Mouse (Mus musculus) MEL (cell line): Measurements from ENCODE around the gene Necab2.

Experiments
- CTCF ChIP-seq, 3 experiments: IDR thresholded peaks in 2 of 3; conservative IDR thresholded peaks in 1 of 3; 2 replicates each; pipeline ENCODE4 v1.5.1; 2011 to 2012; ENCODE audit warnings: low read length in 3 of 3, low read depth in 2 of 3, mild to moderate bottlenecking in 2 of 3, improper control_type of control experiment in 1 of 3, inconsistent platforms in 1 of 3, mixed read lengths in 1 of 3, moderate library complexity in 1 of 3; ENCODE audit not compliant: control insufficient read depth in 1 of 3, insufficient read depth in 1 of 3, poor library complexity in 1 of 3, severe bottlenecking in 1 of 3
- E2F4 ChIP-seq: IDR thresholded peaks from 2 replicates; pipeline ENCODE4 v1.6.1; 2011; ENCODE audit warnings: low read depth, low read length, improper control_type of control experiment, borderline replicate concordance
- ETS1 ChIP-seq: IDR thresholded peaks from 2 replicates; pipeline ENCODE4 v1.6.1; 2012; ENCODE audit warnings: low read depth, mild to moderate bottlenecking, inconsistent platforms, low read length, improper control_type of control experiment, moderate library complexity
- GATA1 ChIP-seq: IDR thresholded peaks from 2 replicates; pipeline ENCODE4 v1.6.1; 2011; ENCODE audit warnings: low read depth, low read length, improper control_type of control experiment
- MAFK ChIP-seq: IDR thresholded peaks from 2 replicates; pipeline ENCODE4 v1.6.1; 2011; ENCODE audit warnings: low read depth, mild to moderate bottlenecking, low read length, improper control_type of control experiment, borderline replicate concordance
- MAX ChIP-seq: IDR thresholded peaks from 2 replicates; pipeline ENCODE4 v1.6.1; 2011; ENCODE audit warnings: low read length, improper control_type of control experiment
- MEF2A ChIP-seq: IDR thresholded peaks from 2 replicates; pipeline ENCODE4 v1.6.1; 2014; ENCODE audit warnings: low read depth, mild to moderate bottlenecking, inconsistent platforms, low read length, improper control_type of control experiment; ENCODE audit not compliant: poor library complexity, insufficient replicate concordance, severe bottlenecking; ENCODE audit errors: extremely low read depth
- POLR2A ChIP-seq, 2 experiments: IDR thresholded peaks; 2 replicates each; pipeline ENCODE4 v1.6.1; 2011 to 2012; ENCODE audit warnings: low read length in 2 of 2, mild to moderate bottlenecking in 2 of 2, control low read depth in 1 of 2, improper control_type of control experiment in 1 of 2, low read depth in 1 of 2, moderate library complexity in 1 of 2; ENCODE audit not compliant: control insufficient read depth in 1 of 2, insufficient read depth in 1 of 2, poor library complexity in 1 of 2
- POLR2AphosphoS5 ChIP-seq: IDR thresholded peaks from 2 replicates; pipeline ENCODE4 v1.6.1; 2012; ENCODE audit warnings: low read depth, borderline replicate concordance, mild to moderate bottlenecking, inconsistent platforms, low read length, moderate library complexity, mixed read lengths
- RAD21 ChIP-seq: IDR thresholded peaks from 2 replicates; pipeline ENCODE4 v1.6.1; 2011; ENCODE audit warnings: mild to moderate bottlenecking, low read depth, low read length, improper control_type of control experiment
- RCOR1 ChIP-seq: IDR thresholded peaks from 2 replicates; pipeline ENCODE4 v1.6.1; 2012; ENCODE audit warnings: low read depth, mild to moderate bottlenecking, inconsistent platforms, low read length, improper control_type of control experiment
- ZC3H11A ChIP-seq: IDR thresholded peaks from 2 replicates; pipeline ENCODE4 v1.6.1; 2012; ENCODE audit warnings: low read depth, mild to moderate bottlenecking, inconsistent platforms, low read length, improper control_type of control experiment
- ZNF384 ChIP-seq: IDR thresholded peaks from 2 replicates; pipeline ENCODE4 v1.6.1; 2012; ENCODE audit warnings: low read depth, mild to moderate bottlenecking, inconsistent platforms, low read length, improper control_type of control experiment

DNA sequence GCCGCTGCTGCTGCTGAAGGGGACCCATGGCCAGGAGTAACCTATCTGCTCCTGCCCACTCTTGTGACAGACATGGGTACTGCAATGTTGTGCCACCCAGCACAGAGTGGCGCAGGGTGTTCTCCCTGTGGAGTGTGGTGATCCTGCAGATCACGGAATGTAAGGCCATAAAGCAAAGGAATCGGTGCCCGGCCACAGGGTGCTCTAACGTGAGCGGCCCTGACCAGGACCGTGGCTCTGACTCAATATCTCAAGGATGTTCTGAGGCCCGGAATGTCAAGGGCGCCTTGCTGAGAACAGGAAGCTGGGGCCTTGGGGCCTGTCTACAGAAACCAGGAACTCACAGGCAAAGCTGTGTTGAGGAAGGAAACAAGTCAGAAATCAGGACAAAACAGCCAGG is 21.0 kb upstream of the Necab2 start:
- no peak for TF ChIP-seq ETS1
- TF ChIP-seq MAFK, result no peak
- no peak for TF ChIP-seq POLR2AphosphoS5
- no peak for TF ChIP-seq POLR2A (IDR thresholded peaks at IDR 0.05; ENCODE audit: control insufficient read depth in 1 of 2, insufficient read depth in 1 of 2, low read depth in 1 of 2, low read length in 2 of 2, poor library complexity in 1 of 2)
- TF ChIP-seq MEF2A, result no peak
- TF ChIP-seq CTCF (IDR thresholded peaks at IDR 0.05 in 2 of 3, conservative IDR thresholded peaks at IDR 0.05 in 1 of 3; ENCODE audit: control insufficient read depth in 1 of 3, insufficient read depth in 1 of 3, low read depth in 2 of 3, low read length in 3 of 3, poor library complexity in 1 of 3, severe bottlenecking in 1 of 3), result no peak
- TF ChIP-seq ZC3H11A, result no peak
- TF ChIP-seq RAD21, result no peak
- no peak for TF ChIP-seq ZNF384
- TF ChIP-seq MAX, result no peak
- no peak for TF ChIP-seq GATA1
- TF ChIP-seq E2F4, result no peak
- TF ChIP-seq RCOR1, result no peak
